Mouse (Mus musculus) c-Kit-negative CD71-positive TER-119-positive erythroid progenitor cells, embryonic 14.5 days (primary cell): Measurements from ENCODE around the gene Stox2.

Experiments
- DNase-seq: peaks from one replicate; pipeline ENCODE4 v3.0.0-alpha.2; 2013; ENCODE audit warnings: low read depth, low spot score

The Stox2 gene

GRCm38 (mm10) chr8:47289641-47290040 lies 156.5 kb downstream of the Stox2 start:
- no peak for DNase-seq

- no peak for DNase-seq
Measured at GRCm38 (mm10) chr8:47288866-47289541, 157.2 kb downstream of the Stox2 start.

- no peak for DNase-seq
Measured at GRCm38 (mm10) chr8:47288131-47288865, 157.9 kb downstream of the Stox2 start.

GRCm38 (mm10) chr8:47287641-47288130 lies 158.5 kb downstream of the Stox2 start:
- no peak for DNase-seq

GRCm38 (mm10) chr8:47287201-47287621 lies 159.0 kb downstream of the Stox2 start:
- DNase-seq: no peak

- DNase-seq: no peak
Measured at GRCm38 (mm10) chr8:47286081-47286700, 160.0 kb downstream of the Stox2 start.

- no peak for DNase-seq
Measured at GRCm38 (mm10) chr8:47285435-47285834, 160.7 kb downstream of the Stox2 start.

- no peak for DNase-seq
Measured at GRCm38 (mm10) chr8:47284329-47285326, 161.5 kb downstream of the Stox2 start.

- DNase-seq: no peak
Measured at GRCm38 (mm10) chr8:47279898-47280297, 166.3 kb downstream of the Stox2 start.

GRCm38 (mm10) chr8:47278211-47278610 lies 168.0 kb downstream of the Stox2 start:
- DNase-seq: no peak

- no peak for DNase-seq
Measured at GRCm38 (mm10) chr8:47268931-47269330, 177.2 kb downstream of the Stox2 start.

- DNase-seq: no peak
Measured at GRCm38 (mm10) chr8:47268062-47268822, 177.9 kb downstream of the Stox2 start.

- DNase-seq: no peak
Measured at GRCm38 (mm10) chr8:47263070-47263843, 182.9 kb downstream of the Stox2 start.

GRCm38 (mm10) chr8:47260751-47261474 lies 185.2 kb downstream of the Stox2 start:
- DNase-seq: no peak

- DNase-seq: no peak
Measured at GRCm38 (mm10) chr8:47250832-47251231, 195.3 kb downstream of the Stox2 start.

GRCm38 (mm10) chr8:47245116-47245515 lies 201.0 kb downstream of the Stox2 start:
- no peak for DNase-seq

GRCm38 (mm10) chr8:47244202-47244601 lies 202.0 kb downstream of the Stox2 start:
- DNase-seq: no peak

GRCm38 (mm10) chr8:47243631-47244030 lies 202.5 kb downstream of the Stox2 start:
- DNase-seq: no peak

- DNase-seq: no peak
Measured at GRCm38 (mm10) chr8:47243016-47243630, 203.0 kb downstream of the Stox2 start.
